Mouse (Mus musculus) cerebellum, postnatal 10 days (tissue): ENCODE measurements at regions not wholly inside any gene's neighbourhood (a gene's known extent, or its start where the extent isn't known, plus 50 kb on each side); places are given as distances from the start of the nearest gene placed in this dataset.

Experiments
- DNase-seq, 2 experiments: peaks; one replicate each; pipeline ENCODE4 v3.0.0; 2021; ENCODE audit warnings: mixed read lengths in 2 of 2

- peak in 1 of 2 experiments; percentile 14 for DNase-seq
Observed at GRCm38 (mm10) chr5:75248279-75248678, 96.2 kb downstream of the Pdgfra start.

GRCm38 (mm10) chr5:75249671-75250070 is 97.6 kb downstream of the Pdgfra start:
- DNase-seq, result no peak

GRCm38 (mm10) chr5:75253349-75253748 is 101.3 kb downstream of the Pdgfra start:
- peak; percentile 47 to 50 for DNase-seq

- no peak for DNase-seq
Observed at GRCm38 (mm10) chr5:75253830-75254229, 101.7 kb downstream of the Pdgfra start.

- no peak for DNase-seq
Observed at GRCm38 (mm10) chr5:75256186-75256585, 104.1 kb downstream of the Pdgfra start.

GRCm38 (mm10) chr5:75257067-75257466 is 105.0 kb downstream of the Pdgfra start:
- no peak for DNase-seq

- no peak for DNase-seq
Observed at GRCm38 (mm10) chr5:75260247-75260646, 108.2 kb downstream of the Pdgfra start.

GRCm38 (mm10) chr5:75266111-75266676 is 114.1 kb downstream of the Pdgfra start:
- DNase-seq, result no peak

- DNase-seq, result no peak
Observed at GRCm38 (mm10) chr5:75266871-75267270, 114.8 kb downstream of the Pdgfra start.

- no peak for DNase-seq
Observed at GRCm38 (mm10) chr5:75267766-75268165, 115.7 kb downstream of the Pdgfra start.

- DNase-seq, result no peak
Observed at GRCm38 (mm10) chr5:75278041-75278440, 125.9 kb downstream of the Pdgfra start.

GRCm38 (mm10) chr5:75279561-75280171 is 127.6 kb downstream of the Pdgfra start:
- DNase-seq, result no peak

- DNase-seq, result no peak
Observed at GRCm38 (mm10) chr5:75280698-75281097, 128.6 kb downstream of the Pdgfra start.

- no peak for DNase-seq
Observed at GRCm38 (mm10) chr5:75281510-75281909, 129.4 kb downstream of the Pdgfra start.

GRCm38 (mm10) chr5:75282617-75283016 is 130.5 kb downstream of the Pdgfra start:
- no peak for DNase-seq

GRCm38 (mm10) chr5:75283841-75284240 is 131.7 kb downstream of the Pdgfra start:
- DNase-seq, result no peak

- no peak for DNase-seq
Observed at GRCm38 (mm10) chr5:75285950-75286349, 133.9 kb downstream of the Pdgfra start.

GRCm38 (mm10) chr5:75295676-75296075 is 143.6 kb downstream of the Pdgfra start:
- no peak for DNase-seq

GRCm38 (mm10) chr5:75312897-75313296 is 160.8 kb downstream of the Pdgfra start:
- no peak for DNase-seq

- no peak for DNase-seq
Observed at GRCm38 (mm10) chr5:75315956-75316355, 163.9 kb downstream of the Pdgfra start.

GRCm38 (mm10) chr5:75320536-75320935 is 168.4 kb downstream of the Pdgfra start:
- no peak for DNase-seq

- DNase-seq, result no peak
Observed at GRCm38 (mm10) chr5:75334050-75334449, 182.0 kb downstream of the Pdgfra start.

GRCm38 (mm10) chr5:75336454-75336853 is 184.4 kb downstream of the Pdgfra start:
- DNase-seq, result peak; percentile 53 to 56

- no peak for DNase-seq
Observed at GRCm38 (mm10) chr5:75338439-75338838, 186.3 kb downstream of the Pdgfra start.

GRCm38 (mm10) chr5:75342599-75342998 is 190.5 kb downstream of the Pdgfra start:
- no peak for DNase-seq
